Mouse (Mus musculus): Measurements from ENCODE around the gene Pigu. TPM values are rescaled to one million over a fixed set of nuclear protein-coding genes. Genes with fewer than 3 reads are reported as not detected.
A peak's percentile ranks its signal among the peaks of the same experiment; 100 is the strongest.

The Pigu gene
- polyA plus RNA-seq, 1 experiment, result 39.9 TPM

- Histone ChIP-seq H3K4me1 (ENCODE audit: control insufficient read depth, insufficient read depth, low read length) (no peaks in the 10 kb centered on the region), H3K27ac (ENCODE audit: insufficient read depth, low read length) (no peak overlapping the region), H3K4me3 (ENCODE audit: insufficient read depth, low read length) (no peak overlapping the region)
- TF ChIP-seq CTCF (IDR thresholded peaks at IDR 0.05; ENCODE audit: extremely low read depth, insufficient read depth, low read length), result no peak
- TF ChIP-seq POLR2A (IDR thresholded peaks at IDR 0.05; ENCODE audit: extremely low read depth, insufficient read depth, low read length), result no peak
Observed at GRCm38 (mm10) chr2:155249588-155249987, 107.6 kb downstream of the Pigu start.

- no peaks in the 10 kb centered on the region for H3K4me1 ChIP-seq (ENCODE audit: control insufficient read depth, insufficient read depth, low read length)
- H3K4me3 ChIP-seq (ENCODE audit: insufficient read depth, low read length), result no peak overlapping the region
- no peak overlapping the region for H3K27ac ChIP-seq (ENCODE audit: insufficient read depth, low read length)
- TF ChIP-seq POLR2A (IDR thresholded peaks at IDR 0.05; ENCODE audit: extremely low read depth, insufficient read depth, low read length) (no peak), CTCF (IDR thresholded peaks at IDR 0.05; ENCODE audit: extremely low read depth, insufficient read depth, low read length) (no peak)
Observed at GRCm38 (mm10) chr2:155248718-155249117, 108.5 kb downstream of the Pigu start.

- no peak overlapping the region for H3K4me3 ChIP-seq (ENCODE audit: insufficient read depth, low read length)
- no peak overlapping the region for H3K27ac ChIP-seq (ENCODE audit: insufficient read depth, low read length)
- H3K4me1 ChIP-seq (ENCODE audit: control insufficient read depth, insufficient read depth, low read length), result no peaks in the 10 kb centered on the region
- TF ChIP-seq CTCF (IDR thresholded peaks at IDR 0.05; ENCODE audit: extremely low read depth, insufficient read depth, low read length) (no peak), POLR2A (IDR thresholded peaks at IDR 0.05; ENCODE audit: extremely low read depth, insufficient read depth, low read length) (no peak)
Observed at GRCm38 (mm10) chr2:155248206-155248605, 109.0 kb downstream of the Pigu start.

GRCm38 (mm10) chr2:155246231-155246630 is 111.0 kb downstream of the Pigu start:
- Histone ChIP-seq H3K27ac (ENCODE audit: insufficient read depth, low read length) (no peak overlapping the region), H3K4me3 (ENCODE audit: insufficient read depth, low read length) (no peak overlapping the region), H3K4me1 (ENCODE audit: control insufficient read depth, insufficient read depth, low read length) (peaks cover 4% of the 10 kb centered on the region; the same call in 1 of the 2 replicates)
- TF ChIP-seq POLR2A (IDR thresholded peaks at IDR 0.05; ENCODE audit: extremely low read depth, insufficient read depth, low read length) (no peak), CTCF (IDR thresholded peaks at IDR 0.05; ENCODE audit: extremely low read depth, insufficient read depth, low read length) (no peak)

GRCm38 (mm10) chr2:155242296-155242855 is 114.9 kb downstream of the Pigu start:
- Histone ChIP-seq H3K27ac (ENCODE audit: insufficient read depth, low read length) (no peak overlapping the region), H3K4me1 (ENCODE audit: control insufficient read depth, insufficient read depth, low read length) (peaks cover 7% of the 10 kb centered on the region), H3K4me3 (ENCODE audit: insufficient read depth, low read length) (no peak overlapping the region)
- TF ChIP-seq POLR2A (IDR thresholded peaks at IDR 0.05; ENCODE audit: extremely low read depth, insufficient read depth, low read length) (no peak), CTCF (IDR thresholded peaks at IDR 0.05; ENCODE audit: extremely low read depth, insufficient read depth, low read length) (no peak)

- Histone ChIP-seq H3K4me3 (ENCODE audit: insufficient read depth, low read length) (no peak overlapping the region), H3K4me1 (ENCODE audit: control insufficient read depth, insufficient read depth, low read length) (peaks cover 8% of the 10 kb centered on the region), H3K27ac (ENCODE audit: insufficient read depth, low read length) (no peak overlapping the region)
- TF ChIP-seq CTCF (IDR thresholded peaks at IDR 0.05; ENCODE audit: extremely low read depth, insufficient read depth, low read length) (0 out of 2 replicates have a peak, but pooled peaks have one; percentile 7), POLR2A (IDR thresholded peaks at IDR 0.05; ENCODE audit: extremely low read depth, insufficient read depth, low read length) (no peak)
Observed at GRCm38 (mm10) chr2:155240915-155241314, 116.3 kb downstream of the Pigu start.

GRCm38 (mm10) chr2:155237276-155237675 is 120.0 kb downstream of the Pigu start:
- H3K4me1 ChIP-seq (ENCODE audit: control insufficient read depth, insufficient read depth, low read length), result peaks cover 7% of the 10 kb centered on the region
- H3K4me3 ChIP-seq (ENCODE audit: insufficient read depth, low read length), result peak overlapping the region; percentile 48
- no peak overlapping the region for H3K27ac ChIP-seq (ENCODE audit: insufficient read depth, low read length)
- no peak for TF ChIP-seq CTCF (IDR thresholded peaks at IDR 0.05; ENCODE audit: extremely low read depth, insufficient read depth, low read length)
- no peak for TF ChIP-seq POLR2A (IDR thresholded peaks at IDR 0.05; ENCODE audit: extremely low read depth, insufficient read depth, low read length)

- TF ChIP-seq POLR2A (IDR thresholded peaks at IDR 0.05; ENCODE audit: extremely low read depth, insufficient read depth, low read length) (peak; percentile 91), CTCF (IDR thresholded peaks at IDR 0.05; ENCODE audit: extremely low read depth, insufficient read depth, low read length) (no peak)
- peak within 1 kb of the TSS; percentile 48 for H3K4me3 ChIP-seq (ENCODE audit: insufficient read depth, low read length)
- H3K27ac ChIP-seq (ENCODE audit: insufficient read depth, low read length), result peak within 1 kb of the TSS; percentile 25; the same call in 1 of the 2 replicates
- peaks cover 7% of the 10 kb centered on the region for H3K4me1 ChIP-seq (ENCODE audit: control insufficient read depth, insufficient read depth, low read length)
Observed at GRCm38 (mm10) chr2:155236362-155236992, 120.8 kb downstream of the Pigu start, which contains the start of gene Dynlrb1. Gene Dynlrb1, plus strand, starts transcription at chr2:155236533.

GRCm38 (mm10) chr2:155235746-155236361 is 121.4 kb downstream of the Pigu start:
- TF ChIP-seq CTCF (IDR thresholded peaks at IDR 0.05; ENCODE audit: extremely low read depth, insufficient read depth, low read length) (no peak), POLR2A (IDR thresholded peaks at IDR 0.05; ENCODE audit: extremely low read depth, insufficient read depth, low read length) (no peak)
- Histone ChIP-seq H3K4me1 (ENCODE audit: control insufficient read depth, insufficient read depth, low read length) (peaks cover 7% of the 10 kb centered on the region), H3K27ac (ENCODE audit: insufficient read depth, low read length) (peak overlapping the region; percentile 15; the same call in 1 of the 2 replicates), H3K4me3 (ENCODE audit: insufficient read depth, low read length) (peak overlapping the region; percentile 48)

Other genes starting within 250 kb of the Pigu start
- gene Itch, start 223.9 kb downstream of the Pigu start, polyA plus RNA-seq (2012; rRNA removed), result 18.5 and 20.6 TPM in 2 replicates
- gene Dynlrb1, start 120.9 kb downstream of the Pigu start, polyA plus RNA-seq (2012; rRNA removed), result 788 and 867 TPM in 2 replicates
- 419 and 446 TPM in 2 replicates for gene Map1lc3a, start 81.1 kb downstream of the Pigu start, polyA plus RNA-seq (2012; rRNA removed)
- gene Trp53inp2, start 23.6 kb upstream of the Pigu start, polyA plus RNA-seq (2012; rRNA removed), result 151 and 170 TPM in 2 replicates
- 42.1 and 43.4 TPM in 2 replicates for gene Ncoa6, start 116.5 kb upstream of the Pigu start, polyA plus RNA-seq (2012; rRNA removed)
- gene Acss2, start 160.5 kb upstream of the Pigu start, polyA plus RNA-seq (2012; rRNA removed), result 77.3 and 77.7 TPM in 2 replicates
- gene Ggt7, start 160.8 kb upstream of the Pigu start, polyA plus RNA-seq (2012; rRNA removed), result 261 and 264 TPM in 2 replicates
- gene Gss, start 235.4 kb upstream of the Pigu start, polyA plus RNA-seq (2012; rRNA removed), result 17.2 and 18.4 TPM in 2 replicates